Mouse (Mus musculus) CH12.LX (cell line): ENCODE measurements around the gene Tfg. TPM values are rescaled to one million over a fixed set of nuclear protein-coding genes. Genes with fewer than 3 reads are reported as not detected.

Experiments used
- DNase-seq: peaks from one replicate; pipeline ENCODE4 v3.0.0-alpha.2; 2013; ENCODE audit errors: extremely low read depth
- H3K27ac ChIP-seq: 2 replicates; pipeline ENCODE4 v1.5.1; 2012; ENCODE audit warnings: low read depth, mild to moderate bottlenecking, control low read depth, moderate library complexity; ENCODE audit not compliant: insufficient read depth
- H3K27me3 ChIP-seq: replicated peaks from 2 replicates; pipeline ENCODE3; 2012; ENCODE audit warnings: inconsistent platforms
- H3K36me3 ChIP-seq, 2 experiments: replicated peaks in 1 of 2; 2 replicates each; pipeline versions ENCODE3 to v1.6.1; 2012; ENCODE audit warnings: inconsistent platforms in 1 of 2, low read length in 1 of 2, mild to moderate bottlenecking in 1 of 2, mixed read lengths in 1 of 2, moderate library complexity in 1 of 2; ENCODE audit not compliant: control insufficient read depth in 1 of 2, insufficient read depth in 1 of 2
- H3K4me1 ChIP-seq, 2 experiments: 2 replicates each; pipeline ENCODE4 v1.6.1; 2012; ENCODE audit warnings: inconsistent platforms in 1 of 2, moderate library complexity in 1 of 2; ENCODE audit not compliant: insufficient read depth in 2 of 2, control insufficient read depth in 1 of 2
- H3K4me2 ChIP-seq: 2 replicates; pipeline ENCODE4 v1.6.1; 2012; ENCODE audit warnings: low read depth, mild to moderate bottlenecking, control low read depth; ENCODE audit not compliant: poor library complexity, insufficient read depth, severe bottlenecking
- H3K4me3 ChIP-seq, 3 experiments: fragments of 150-350 bp in 1 of 3; sonication (generic) in 1 of 3; replicated peaks in 1 of 3; 2 replicates each; pipeline versions ENCODE3 to v1.5.1; 2011 to 2012; ENCODE audit warnings: low read depth in 2 of 3, low read length in 2 of 3, mild to moderate bottlenecking in 2 of 3, moderate library complexity in 2 of 3, control low read depth in 1 of 3, improper control_type of control experiment in 1 of 3, inconsistent platforms in 1 of 3, mixed read lengths in 1 of 3; ENCODE audit not compliant: poor library complexity in 1 of 3
- H3K79me2 ChIP-seq: replicated peaks from 2 replicates; pipeline ENCODE4 v1.6.1; 2012; ENCODE audit warnings: mild to moderate bottlenecking, moderate library complexity; ENCODE audit not compliant: control insufficient read depth, poor library complexity, insufficient read depth, severe bottlenecking; ENCODE audit errors: extremely low read depth
- H3K9ac ChIP-seq: 2 replicates; pipeline ENCODE4 v1.6.1; 2012; ENCODE audit warnings: low read depth, mild to moderate bottlenecking, control low read depth, moderate library complexity; ENCODE audit not compliant: insufficient read depth
- H3K9me3 ChIP-seq: replicated peaks from 2 replicates; pipeline ENCODE3; 2012; ENCODE audit warnings: low read length, inconsistent platforms, mixed read lengths
- BHLHE40 ChIP-seq: IDR thresholded peaks from 2 replicates; pipeline ENCODE4 v1.6.1; 2011; ENCODE audit warnings: mild to moderate bottlenecking, low read depth, low read length, improper control_type of control experiment
- E2F4 ChIP-seq: IDR thresholded peaks from 2 replicates; pipeline ENCODE4 v1.6.1; 2011; ENCODE audit warnings: low read depth, low read length, improper control_type of control experiment; ENCODE audit not compliant: insufficient replicate concordance
- EP300 ChIP-seq: IDR thresholded peaks from 2 replicates; pipeline ENCODE4 v1.6.1; 2011; ENCODE audit warnings: low read length, improper control_type of control experiment
- HCFC1 ChIP-seq: IDR thresholded peaks from 2 replicates; pipeline ENCODE4 v1.6.1; 2012; ENCODE audit warnings: low read depth, mild to moderate bottlenecking, inconsistent platforms, low read length, improper control_type of control experiment
- JUN ChIP-seq: IDR thresholded peaks from 2 replicates; pipeline ENCODE4 v1.6.1; 2011; ENCODE audit warnings: low read depth, mild to moderate bottlenecking, low read length, improper control_type of control experiment, moderate library complexity; ENCODE audit not compliant: insufficient read depth
- KAT2A ChIP-seq: IDR thresholded peaks from 2 replicates; pipeline ENCODE4 v1.6.1; 2012; ENCODE audit warnings: low read length, improper control_type of control experiment, inconsistent platforms; ENCODE audit not compliant: insufficient replicate concordance
- MAX ChIP-seq: IDR thresholded peaks from 2 replicates; pipeline ENCODE4 v1.6.1; 2011; ENCODE audit warnings: low read length, improper control_type of control experiment
- MAZ ChIP-seq: IDR thresholded peaks from 2 replicates; pipeline ENCODE4 v1.6.1; 2012; ENCODE audit warnings: low read depth, mild to moderate bottlenecking, inconsistent platforms, low read length, improper control_type of control experiment, moderate library complexity
- MXI1 ChIP-seq: IDR thresholded peaks from 2 replicates; pipeline ENCODE4 v1.6.1; 2011; ENCODE audit warnings: mild to moderate bottlenecking, low read depth, low read length, improper control_type of control experiment
- MYC ChIP-seq: IDR thresholded peaks from 2 replicates; pipeline ENCODE4 v1.6.1; 2011; ENCODE audit warnings: low read depth, mild to moderate bottlenecking, improper control_type of control experiment, low read length
- NRF1 ChIP-seq: IDR thresholded peaks from 2 replicates; pipeline ENCODE4 v1.6.1; 2014; ENCODE audit warnings: low read depth, mild to moderate bottlenecking, inconsistent platforms, low read length, improper control_type of control experiment, moderate library complexity
- POLR2AphosphoS2 ChIP-seq: IDR thresholded peaks from 2 replicates; pipeline ENCODE4 v1.6.1; 2011; ENCODE audit warnings: low read depth, low read length, improper control_type of control experiment
- RAD21 ChIP-seq: IDR thresholded peaks from 2 replicates; pipeline ENCODE4 v1.6.1; 2011; ENCODE audit warnings: low read depth, mild to moderate bottlenecking, low read length, improper control_type of control experiment, moderate library complexity
- RCOR1 ChIP-seq: conservative IDR thresholded peaks from 2 replicates; pipeline ENCODE4 v1.6.1; 2012; ENCODE audit warnings: low read depth, mild to moderate bottlenecking, inconsistent platforms, low read length, improper control_type of control experiment
- SIN3A ChIP-seq: IDR thresholded peaks from 2 replicates; pipeline ENCODE4 v1.6.1; 2012; ENCODE audit warnings: low read length, improper control_type of control experiment, inconsistent platforms
- TBP ChIP-seq: conservative IDR thresholded peaks from 2 replicates; pipeline ENCODE4 v1.6.1; 2011; ENCODE audit warnings: low read depth, low read length, improper control_type of control experiment
- TCF12 ChIP-seq: IDR thresholded peaks from 2 replicates; pipeline ENCODE4 v1.6.1; 2014; ENCODE audit warnings: low read depth, mild to moderate bottlenecking, inconsistent platforms, low read length, improper control_type of control experiment
- ZC3H11A ChIP-seq: IDR thresholded peaks from 2 replicates; pipeline ENCODE4 v1.6.1; 2012; ENCODE audit warnings: low read depth, mild to moderate bottlenecking, inconsistent platforms, low read length, improper control_type of control experiment
- ZMIZ1 ChIP-seq: IDR thresholded peaks from 2 replicates; pipeline ENCODE4 v1.6.1; 2012; ENCODE audit warnings: low read depth, mild to moderate bottlenecking, inconsistent platforms, low read length, improper control_type of control experiment
- dilution Hi-C: fragments of 300-500 bp; cut with MboI; formaldehyde crosslinking; loops from 2 replicates; pipeline ENCODE4 v1.14.3; 2020; ENCODE audit warnings: low sequenced_read_pairs; ENCODE audit not compliant: extremely low pct_unique_long_range_greater_than_20kb, extremely low pct_ligation_motif_present
- in situ Hi-C: fragments of 300-500 bp; cut with MboI; formaldehyde crosslinking; loops from 3 replicates; pipeline ENCODE4 v1.14.3; 2019; ENCODE audit warnings: low sequenced_read_pairs, low pct_ligation_motif_present, low pct_unique_long_range_greater_than_20kb, mixed read lengths
- polyA plus RNA-seq: library from polyadenylated mRNA; unstranded; fragments of >175 nt; gene quantifications from 2 replicates; pipeline ENCODE4 v1.2.1, GENCODE M21; 2012; ENCODE audit warnings: low read depth; ENCODE audit not compliant: insufficient read length
- total RNA-seq, 2 experiments: library from RNA; depleted of rRNA; stranded (reverse); fragments of 300-350 nt in 1 of 2; fragments of >200 nt in 1 of 2; gene quantifications; 2 replicates each; pipeline ENCODE4 v1.2.3; 2012 to 2014

Tfg gene
- total and polyA plus RNA-seq, 3 experiments = 54.2 to 132 (median 103) TPM

- no peak overlapping the region for H3K4me2 ChIP-seq
- no peak overlapping the region for H3K27ac ChIP-seq
- DNase-seq = no peak
- no peak for TF ChIP-seq RAD21
- no peak for TF ChIP-seq E2F4
- no peak for TF ChIP-seq MAZ
- no peak for TF ChIP-seq BHLHE40
- TF ChIP-seq JUN = no peak
- H3K4me1 ChIP-seq = peaks cover 2 to 28% of the 10 kb centered on the region in 2 experiments; a peak in 3 of 4 replicates
- H3K4me3 ChIP-seq = no peak overlapping the region
- no peaks in the 10 kb centered on the region for H3K9me3 ChIP-seq
- in situ Hi-C loops = loop anchor here (25.0 kb wide), 1 partner anchor 782 kb away; the partner anchor contains the start of gene Cep97
- H3K36me3 ChIP-seq = no peaks in the 10 kb centered on the region
- no peaks in the 10 kb centered on the region for H3K27me3 ChIP-seq
- dilution Hi-C loops = no loop called here
- H3K79me2 ChIP-seq = peaks cover 28% of the 10 kb centered on the region
- no peak overlapping the region for H3K9ac ChIP-seq
These were observed 1.8 kb upstream of the Tfg start for GRCm38 (mm10) chr16:56719031-56719430.

- peaks cover 2 to 31% of the 10 kb centered on the region in 2 experiments; a peak in 3 of 4 replicates for H3K4me1 ChIP-seq
- in situ Hi-C loops = loop anchor here (25.0 kb wide), 1 partner anchor 779 kb away; the partner anchor contains the start of gene Cep97
These were observed 582 bp downstream of the Tfg start for GRCm38 (mm10) chr16:56716557-56717179.

GRCm38 (mm10) chr16:56715608-56716007 is 1.6 kb downstream of the Tfg start:
- Histone ChIP-seq H3K27me3 (no peaks in the 10 kb centered on the region), H3K9ac (peak overlapping the region; percentile 97), H3K79me2 (peaks cover 40% of the 10 kb centered on the region), H3K9me3 (no peaks in the 10 kb centered on the region), H3K27ac (no peak overlapping the region), H3K4me2 (peak overlapping the region; percentile 92), H3K4me3 (peak overlapping the region; percentile 75 to 93 (median 82)), H3K36me3 (peaks cover 15 to 25% of the 10 kb centered on the region in 2 experiments), H3K4me1 (peaks cover 2 to 31% of the 10 kb centered on the region in 2 experiments; a peak in 3 of 4 replicates)
- peak; percentile 18 for DNase-seq
- dilution Hi-C loops = no loop called here
- in situ Hi-C loops = loop anchor here (25.0 kb wide), 1 partner anchor 778 kb away; the partner anchor contains the start of gene Cep97
- TF ChIP-seq MAX (no peak), SIN3A (peak; percentile 47; the same call in 1 of the 2 replicates), MYC (no peak), ZMIZ1 (no peak), TCF12 (no peak), EP300 (0 out of 2 replicates have a peak, but pooled peaks have one; percentile 5), KAT2A (no peak), TBP (no peak), RCOR1 (no peak), ZC3H11A (no peak), MXI1 (0 out of 2 replicates have a peak, but pooled peaks have one; percentile 50)

More at GRCm38 (mm10) chr16:56716557-56717179, 582 bp downstream of the Tfg start:
- dilution Hi-C loops = no loop called here
- H3K9me3 ChIP-seq = no peaks in the 10 kb centered on the region
- peak overlapping the region; percentile 75 to 93 (median 82) for H3K4me3 ChIP-seq
- peak overlapping the region; percentile 92 for H3K4me2 ChIP-seq
- H3K27me3 ChIP-seq = no peaks in the 10 kb centered on the region
- peak; percentile 45 for DNase-seq
- 0 out of 2 replicates have a peak, but pooled peaks have one; percentile 12 for TF ChIP-seq NRF1
- TF ChIP-seq HCFC1 = no peak
- no peak for TF ChIP-seq TBP
- no peak for TF ChIP-seq POLR2AphosphoS2
- H3K9ac ChIP-seq = peak overlapping the region; percentile 97
- peaks cover 40% of the 10 kb centered on the region for H3K79me2 ChIP-seq
- H3K27ac ChIP-seq = peak overlapping the region; percentile 90
- peaks cover 7 to 16% of the 10 kb centered on the region in 2 experiments for H3K36me3 ChIP-seq
